Mouse (Mus musculus) CD8-positive naive resting alpha-beta T cell, adult 2 months (primary cell): ENCODE data around the gene Gm10486.
"Not testable (repeated sequence)": the region's sequence is repeated elsewhere in the genome, so short reads cannot be mapped to it uniquely, and the experiment has no call there.

ENCODE experiments used
- DNase-seq, 2 experiments: peaks; one replicate each; pipeline ENCODE4 v3.0.0; 2022; ENCODE audit warnings: low read depth in 2 of 2, low spot score in 2 of 2

Gene Gm10486

DNA sequence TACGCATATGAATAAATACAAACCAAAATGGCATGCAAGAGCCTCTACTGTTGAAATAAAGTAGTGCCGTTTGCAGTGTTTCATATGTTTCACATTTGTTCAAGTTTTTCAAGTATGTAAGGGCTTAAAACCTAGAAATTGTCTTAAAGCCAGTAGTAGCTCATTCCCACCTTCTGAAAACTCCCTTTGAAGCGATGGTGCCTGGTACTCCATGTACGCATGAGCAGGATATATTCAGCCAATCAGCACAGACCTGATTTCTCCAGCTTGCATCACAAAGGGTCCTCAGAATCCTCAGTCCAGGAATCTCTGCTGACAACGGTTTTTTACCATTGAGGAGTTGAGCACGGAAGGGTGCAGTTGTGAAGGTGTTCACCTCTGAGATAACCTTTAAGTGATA is at the start of gene Gm10486:
Gm10486 (plus strand) TSS at position 301 of the 400 bp plus-strand sequence.
- DNase-seq, result not testable (repeated sequence)
